Mouse (Mus musculus) layer of hippocampus, postnatal 14 days (tissue): Measurements from ENCODE around the gene Capn15. TPM values are rescaled to one million over a fixed set of nuclear protein-coding genes. Genes with fewer than 3 reads are reported as not detected.

Experiments
- DNase-seq, 2 experiments: peaks; one replicate each; pipeline ENCODE4 v3.0.0; 2021 to 2022; ENCODE audit warnings: low spot score in 2 of 2, mixed read lengths in 1 of 2
- long read RNA-seq, 2 experiments: library from polyadenylated mRNA; stranded (forward); transcript quantifications; one replicate each; pipeline ENCODE4 v2.0.0; 2021
- total RNA-seq, 2 experiments: library from RNA; stranded (reverse); gene quantifications; 2 replicates each; pipeline ENCODE4 v1.2.3; 2021

The Capn15 gene
- 10 to 100 TPM; 44.4 to 46.2 TPM for total RNA-seq
- long read RNA-seq, experiment 1, full-length matches to known transcripts: 2 of 17 reads
- long read RNA-seq, experiment 1, partial matches to known transcripts: 8 of 17 reads
- long read RNA-seq, experiment 1, other reads (novel, unspliced or antisense): 7 of 17 reads
- long read RNA-seq, experiment 2, full-length matches to known transcripts: 4 of 30 reads
- long read RNA-seq, experiment 2, partial matches to known transcripts: 11 of 30 reads
- long read RNA-seq, experiment 2, other reads (novel, unspliced or antisense): 15 of 30 reads

GRCm38 (mm10) chr17:25985306-25986294 is at the start of gene Capn15:
Gene Capn15 (minus strand): TSS chr17:25985796.
- DNase-seq: peak; percentile 94 to 97

- no peak for DNase-seq
Observed at GRCm38 (mm10) chr17:26032037-26032436, 46.4 kb upstream of the Capn15 start.

- DNase-seq: peak in 1 of 2 experiments; percentile 45
Observed at GRCm38 (mm10) chr17:26031583-26031982, 46.0 kb upstream of the Capn15 start.

GRCm38 (mm10) chr17:26028261-26028660 is 42.7 kb upstream of the Capn15 start:
- no peak for DNase-seq

GRCm38 (mm10) chr17:26024674-26025073 is 39.1 kb upstream of the Capn15 start:
- DNase-seq: no peak

GRCm38 (mm10) chr17:26023966-26024365 is 38.4 kb upstream of the Capn15 start:
- DNase-seq: no peak

- no peak for DNase-seq
Observed at GRCm38 (mm10) chr17:26023181-26023580, 37.6 kb upstream of the Capn15 start.

- DNase-seq: no peak
Observed at GRCm38 (mm10) chr17:26021728-26022341, 36.2 kb upstream of the Capn15 start.

GRCm38 (mm10) chr17:26020848-26021347 is 35.3 kb upstream of the Capn15 start:
- no peak for DNase-seq

- no peak for DNase-seq
Observed at GRCm38 (mm10) chr17:26018388-26018787, 32.8 kb upstream of the Capn15 start.

- DNase-seq: no peak
Observed at GRCm38 (mm10) chr17:26017949-26018348, 32.4 kb upstream of the Capn15 start.

GRCm38 (mm10) chr17:26017021-26017420 is 31.4 kb upstream of the Capn15 start:
- DNase-seq: peak in 1 of 2 experiments; percentile 42

- peak; percentile 59 for DNase-seq
Observed at GRCm38 (mm10) chr17:26013711-26014110, 28.1 kb upstream of the Capn15 start.

GRCm38 (mm10) chr17:26011841-26012460 is 26.4 kb upstream of the Capn15 start:
- DNase-seq: peak; percentile 49

GRCm38 (mm10) chr17:26009540-26009939 is 23.9 kb upstream of the Capn15 start:
- DNase-seq: peak; percentile 84 to 92

- DNase-seq: no peak
Observed at GRCm38 (mm10) chr17:26008787-26009186, 23.2 kb upstream of the Capn15 start.

GRCm38 (mm10) chr17:26008331-26008730 is 22.7 kb upstream of the Capn15 start:
- no peak for DNase-seq

GRCm38 (mm10) chr17:26007646-26008045 is 22.1 kb upstream of the Capn15 start:
- no peak for DNase-seq

- DNase-seq: no peak
Observed at GRCm38 (mm10) chr17:26005731-26006450, 20.3 kb upstream of the Capn15 start.

GRCm38 (mm10) chr17:26004711-26005110 is 19.1 kb upstream of the Capn15 start:
- DNase-seq: no peak
